Mouse (Mus musculus): ENCODE data around the gene Chaf1a. TPM values are rescaled to one million over a fixed set of nuclear protein-coding genes. Genes with fewer than 3 reads are reported as not detected.

The Chaf1a gene
- polyA plus RNA-seq, 1 experiment: 4.1 TPM

DNA sequence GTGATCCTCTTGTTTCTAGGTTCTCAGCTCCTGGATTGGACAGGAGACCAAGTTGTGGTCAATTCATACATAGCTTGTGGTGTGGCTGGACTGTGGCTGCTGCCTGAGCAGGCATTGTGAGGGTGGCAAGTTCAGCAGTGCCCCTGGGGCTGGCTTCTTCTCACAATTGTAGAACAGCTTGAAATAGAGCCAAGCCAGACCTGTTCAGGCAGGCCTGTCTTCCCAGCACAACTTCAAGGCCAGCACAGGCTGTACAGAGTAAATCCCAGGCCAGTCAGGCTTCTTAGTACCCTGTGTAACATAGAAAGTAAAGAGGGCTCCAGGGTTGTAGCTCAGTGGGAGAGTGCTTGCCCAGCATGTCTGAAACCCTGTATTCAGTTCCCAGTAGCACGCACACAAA, 52.6 kb downstream of the Chaf1a start:
- Histone ChIP-seq H3K27ac (ENCODE audit: insufficient read depth, low read depth, low read length) (no peak overlapping the region), H3K36me3 (ENCODE audit: control insufficient read depth, insufficient read depth, low read length) (peaks cover 15% of the 10 kb centered on the region), H3K27me3 (ENCODE audit: control insufficient read depth, insufficient read depth, low read length) (no peaks in the 10 kb centered on the region), H3K4me3 (ENCODE audit: low read depth, low read length) (no peak overlapping the region), H3K4me1 (ENCODE audit: control insufficient read depth, insufficient read depth, insufficient read length, low read length) (no peaks in the 10 kb centered on the region)
- TF ChIP-seq CTCF (IDR thresholded peaks at IDR 0.05; ENCODE audit: extremely low read depth, insufficient read length, insufficient replicate concordance, low read depth, low read length) (no peak), POLR2A (IDR thresholded peaks at IDR 0.05; ENCODE audit: low read depth, low read length) (no peak)
- 96% methylated on average over 1 of the region's 1 CpGs for WGBS

DNA sequence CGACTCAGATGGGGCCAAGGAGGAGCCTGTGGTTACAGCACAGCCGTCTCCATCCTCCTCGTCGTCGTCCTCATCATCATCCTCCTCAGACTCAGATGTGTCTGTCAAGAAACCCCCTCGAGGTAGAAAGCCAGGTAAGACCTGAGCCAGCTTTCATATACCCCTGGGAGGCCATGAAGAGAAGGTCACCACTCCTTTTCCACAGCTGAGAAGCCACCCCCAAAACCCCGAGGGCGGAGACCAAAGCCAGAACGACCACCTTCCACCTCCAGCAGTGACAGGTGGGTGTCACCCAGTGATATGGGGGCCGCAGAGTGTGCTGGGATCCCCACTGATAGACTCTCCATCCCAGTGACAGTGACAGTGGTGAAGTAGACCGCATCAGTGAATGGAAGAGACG, 56.6 kb downstream of the Chaf1a start:
- H3K27ac ChIP-seq (ENCODE audit: insufficient read depth, low read depth, low read length): no peak overlapping the region
- 89% methylated on average over 12 of the region's 12 CpGs for WGBS
- TF ChIP-seq CTCF (IDR thresholded peaks at IDR 0.05; ENCODE audit: extremely low read depth, insufficient read length, insufficient replicate concordance, low read depth, low read length) (no peak), POLR2A (IDR thresholded peaks at IDR 0.05; ENCODE audit: low read depth, low read length) (no peak)
- peaks cover 38% of the 10 kb centered on the region for H3K36me3 ChIP-seq (ENCODE audit: control insufficient read depth, insufficient read depth, low read length)
- no peak overlapping the region for H3K4me3 ChIP-seq (ENCODE audit: low read depth, low read length)
- no peaks in the 10 kb centered on the region for H3K4me1 ChIP-seq (ENCODE audit: control insufficient read depth, insufficient read depth, insufficient read length, low read length)
- H3K27me3 ChIP-seq (ENCODE audit: control insufficient read depth, insufficient read depth, low read length): no peaks in the 10 kb centered on the region

DNA sequence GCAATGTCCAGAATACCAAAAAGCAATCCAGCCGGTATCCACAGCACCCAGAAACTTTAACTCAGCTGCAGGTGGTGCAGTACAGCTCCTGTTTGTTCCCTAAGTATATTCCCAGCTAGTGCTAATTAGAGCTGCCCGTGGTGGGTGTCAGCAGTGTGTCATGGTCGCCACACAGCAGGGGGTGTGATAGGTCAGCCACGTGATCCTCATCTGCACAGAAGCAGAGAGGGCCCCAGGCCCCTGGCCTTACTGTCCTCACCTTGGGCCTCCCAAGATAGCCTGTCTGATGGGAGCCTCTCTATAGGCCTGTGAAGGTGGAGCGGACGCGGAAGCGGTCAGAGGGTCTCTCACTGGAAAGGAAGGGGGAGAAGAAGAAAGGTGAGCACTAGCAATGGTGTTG, 57.9 kb downstream of the Chaf1a start:
- Histone ChIP-seq H3K27ac (ENCODE audit: insufficient read depth, low read depth, low read length) (no peak overlapping the region), H3K27me3 (ENCODE audit: control insufficient read depth, insufficient read depth, low read length) (no peaks in the 10 kb centered on the region), H3K4me1 (ENCODE audit: control insufficient read depth, insufficient read depth, insufficient read length, low read length) (no peaks in the 10 kb centered on the region), H3K4me3 (ENCODE audit: low read depth, low read length) (no peak overlapping the region), H3K36me3 (ENCODE audit: control insufficient read depth, insufficient read depth, low read length) (peaks cover 46% of the 10 kb centered on the region)
- TF ChIP-seq POLR2A (IDR thresholded peaks at IDR 0.05; ENCODE audit: low read depth, low read length) (no peak), CTCF (IDR thresholded peaks at IDR 0.05; ENCODE audit: extremely low read depth, insufficient read length, insufficient replicate concordance, low read depth, low read length) (no peak)
- WGBS: 90% methylated on average over 8 of the region's 8 CpGs

DNA sequence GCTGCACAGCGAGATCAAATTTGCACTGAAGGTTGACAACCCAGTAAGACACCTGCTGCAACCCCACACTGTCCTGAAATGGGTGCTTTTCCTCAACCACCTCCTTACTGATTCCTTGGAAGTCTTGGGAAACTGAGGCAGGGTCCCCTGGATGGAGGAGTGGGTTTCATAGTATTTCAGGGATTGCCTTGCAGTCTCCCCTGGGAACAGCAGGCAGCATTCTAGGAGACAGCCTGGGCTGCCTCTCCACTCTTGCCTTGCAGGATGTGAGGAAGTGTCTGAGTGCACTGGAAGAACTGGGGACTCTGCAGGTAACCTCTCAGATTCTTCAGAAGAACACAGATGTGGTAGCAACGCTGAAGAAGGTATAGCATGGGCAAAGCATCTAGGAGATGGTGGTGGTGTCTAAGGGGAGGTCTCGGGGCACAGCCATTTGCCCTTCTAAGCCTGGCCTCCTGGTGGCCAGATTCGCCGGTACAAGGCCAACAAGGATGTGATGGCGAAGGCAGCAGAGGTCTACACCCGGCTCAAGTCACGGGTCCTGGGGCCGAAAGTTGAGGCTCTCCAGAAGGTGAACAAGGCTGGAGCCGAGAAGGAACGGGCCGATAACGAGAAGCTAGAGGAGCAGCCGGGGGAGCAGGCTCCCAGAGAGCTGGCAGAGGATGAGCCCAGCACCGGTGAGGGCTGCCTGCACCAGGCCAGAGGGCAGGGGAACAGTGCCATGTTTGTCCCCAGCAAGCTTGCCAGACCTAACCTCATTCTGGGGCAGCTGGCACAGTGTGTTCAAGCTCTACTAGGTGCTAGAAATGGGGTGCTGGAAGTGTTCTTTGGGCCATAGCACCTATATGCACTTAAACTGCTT, 58.7 kb downstream of the Chaf1a start:
- Histone ChIP-seq H3K27me3 (ENCODE audit: control insufficient read depth, insufficient read depth, low read length) (no peaks in the 10 kb centered on the region), H3K36me3 (ENCODE audit: control insufficient read depth, insufficient read depth, low read length) (peaks cover 46% of the 10 kb centered on the region), H3K4me1 (ENCODE audit: control insufficient read depth, insufficient read depth, insufficient read length, low read length) (no peaks in the 10 kb centered on the region), H3K27ac (ENCODE audit: insufficient read depth, low read depth, low read length) (no peak overlapping the region), H3K4me3 (ENCODE audit: low read depth, low read length) (no peak overlapping the region)
- TF ChIP-seq POLR2A (IDR thresholded peaks at IDR 0.05; ENCODE audit: low read depth, low read length) (no peak), CTCF (IDR thresholded peaks at IDR 0.05; ENCODE audit: extremely low read depth, insufficient read length, insufficient replicate concordance, low read depth, low read length) (no peak)
- WGBS: 90% methylated on average over 15 of the region's 15 CpGs

DNA sequence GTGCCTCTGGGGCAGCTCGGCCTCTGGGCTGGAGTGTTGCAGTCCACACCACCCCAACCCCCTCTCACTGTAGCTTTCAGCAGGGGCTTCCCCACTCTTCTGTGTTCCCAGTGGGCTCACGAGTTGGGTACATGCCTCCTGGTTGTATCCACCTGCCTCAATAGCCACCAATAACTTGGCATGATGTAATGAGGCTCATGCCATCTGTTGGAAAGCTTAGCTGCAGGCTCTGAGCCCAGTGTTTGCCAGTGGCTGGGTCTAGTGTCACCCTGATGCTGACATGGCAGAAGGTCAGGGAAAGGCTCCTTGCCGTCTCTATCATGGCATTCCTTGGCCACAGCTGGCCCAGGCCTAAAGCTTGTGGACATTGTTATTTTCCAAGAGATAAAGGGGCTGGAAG, 60.6 kb downstream of the Chaf1a start:
- Histone ChIP-seq H3K27ac (ENCODE audit: insufficient read depth, low read depth, low read length) (no peak overlapping the region), H3K27me3 (ENCODE audit: control insufficient read depth, insufficient read depth, low read length) (no peaks in the 10 kb centered on the region), H3K36me3 (ENCODE audit: control insufficient read depth, insufficient read depth, low read length) (peaks cover 43% of the 10 kb centered on the region), H3K4me1 (ENCODE audit: control insufficient read depth, insufficient read depth, insufficient read length, low read length) (no peaks in the 10 kb centered on the region), H3K4me3 (ENCODE audit: low read depth, low read length) (no peak overlapping the region)
- WGBS: 87% methylated on average over 3 of the region's 3 CpGs
- TF ChIP-seq POLR2A (IDR thresholded peaks at IDR 0.05; ENCODE audit: low read depth, low read length) (no peak), CTCF (IDR thresholded peaks at IDR 0.05; ENCODE audit: extremely low read depth, insufficient read length, insufficient replicate concordance, low read depth, low read length) (no peak)

DNA sequence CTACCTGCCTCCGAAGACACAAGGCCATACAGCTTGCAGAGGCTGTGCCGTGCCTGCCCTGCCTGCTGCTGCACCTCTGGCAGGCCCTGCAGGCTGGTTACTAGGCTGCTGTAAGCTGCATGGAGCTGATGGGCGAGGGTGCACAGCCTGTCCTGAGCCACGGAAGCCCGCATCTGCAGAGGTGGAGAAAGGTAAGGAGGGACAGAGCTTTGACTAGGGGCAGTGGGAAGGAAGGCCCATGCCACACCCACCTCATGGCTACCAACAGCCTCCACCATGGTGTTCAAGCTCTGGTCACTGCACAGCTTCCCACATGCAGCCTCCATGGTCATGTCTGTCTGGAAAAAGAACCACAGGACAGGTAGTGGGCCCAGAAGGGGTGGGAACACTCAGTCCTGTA, 61.9 kb downstream of the Chaf1a start:
- H3K27me3 ChIP-seq (ENCODE audit: control insufficient read depth, insufficient read depth, low read length): no peaks in the 10 kb centered on the region
- peaks cover 35% of the 10 kb centered on the region for H3K36me3 ChIP-seq (ENCODE audit: control insufficient read depth, insufficient read depth, low read length)
- no peak overlapping the region for H3K4me3 ChIP-seq (ENCODE audit: low read depth, low read length)
- TF ChIP-seq POLR2A (IDR thresholded peaks at IDR 0.05; ENCODE audit: low read depth, low read length): no peak
- TF ChIP-seq CTCF (IDR thresholded peaks at IDR 0.05; ENCODE audit: extremely low read depth, insufficient read length, insufficient replicate concordance, low read depth, low read length): no peak
- H3K27ac ChIP-seq (ENCODE audit: insufficient read depth, low read depth, low read length): no peak overlapping the region
- H3K4me1 ChIP-seq (ENCODE audit: control insufficient read depth, insufficient read depth, insufficient read length, low read length): no peaks in the 10 kb centered on the region
- 93% methylated on average over 5 of the region's 5 CpGs for WGBS

DNA sequence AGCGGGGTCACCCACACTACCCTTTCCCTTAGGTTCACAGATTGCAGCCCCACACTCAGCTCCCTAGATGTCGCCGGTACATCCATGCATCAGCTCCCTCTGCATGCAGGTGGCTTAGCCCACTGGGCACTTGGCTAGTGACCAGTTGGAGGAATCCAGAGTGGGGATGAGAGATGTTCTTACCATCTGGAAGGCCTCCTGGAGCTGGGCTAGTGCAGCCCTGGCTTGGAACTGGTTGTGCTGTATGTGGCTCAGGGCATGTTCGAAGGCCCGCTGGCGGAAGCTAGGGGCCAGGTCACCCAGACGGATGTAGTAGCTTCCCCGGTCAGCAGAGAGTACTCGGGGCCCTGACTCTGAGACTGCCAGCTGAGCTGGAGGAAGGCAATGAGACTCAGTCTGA, 62.7 kb downstream of the Chaf1a start:
- WGBS: 93% methylated on average over 9 of the region's 9 CpGs
- H3K36me3 ChIP-seq (ENCODE audit: control insufficient read depth, insufficient read depth, low read length): peaks cover 31% of the 10 kb centered on the region
- no peak overlapping the region for H3K4me3 ChIP-seq (ENCODE audit: low read depth, low read length)
- TF ChIP-seq CTCF (IDR thresholded peaks at IDR 0.05; ENCODE audit: extremely low read depth, insufficient read length, insufficient replicate concordance, low read depth, low read length) (no peak), POLR2A (IDR thresholded peaks at IDR 0.05; ENCODE audit: low read depth, low read length) (no peak)
- H3K27ac ChIP-seq (ENCODE audit: insufficient read depth, low read depth, low read length): no peak overlapping the region
- no peaks in the 10 kb centered on the region for H3K4me1 ChIP-seq (ENCODE audit: control insufficient read depth, insufficient read depth, insufficient read length, low read length)
- no peaks in the 10 kb centered on the region for H3K27me3 ChIP-seq (ENCODE audit: control insufficient read depth, insufficient read depth, low read length)
